Mouse (Mus musculus) cerebellum, adult 11-12 months (tissue): ENCODE data around the gene Tgm7.
"Not testable (repeated sequence)": the region's sequence is repeated elsewhere in the genome, so short reads cannot be mapped to it uniquely, and the experiment has no call there.

Experiments used
- DNase-seq: peaks from one replicate; pipeline ENCODE4 v3.0.0; 2022

Tgm7 gene

DNA sequence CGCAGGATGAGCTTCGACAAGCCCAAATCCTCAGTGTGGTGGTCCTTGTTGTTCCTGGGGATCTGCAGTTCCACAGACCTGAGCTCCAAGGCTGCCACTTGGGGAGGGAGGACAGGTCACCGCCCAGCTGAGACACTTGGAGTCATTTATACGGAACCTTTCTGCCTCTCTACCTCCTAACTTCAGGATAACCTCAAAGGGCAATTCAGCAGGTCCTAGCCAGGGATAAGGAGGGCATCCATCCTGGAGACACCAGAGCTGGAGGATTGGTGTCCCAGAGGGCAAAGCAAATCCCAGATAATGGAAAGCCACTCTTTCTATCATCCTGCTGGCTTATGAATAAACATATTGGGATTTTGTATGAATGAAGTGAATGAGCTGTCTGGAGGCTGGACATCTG, at the start of gene Tgm7:
Gene Tgm7 (minus strand): TSS at position 101 of the 400 bp plus-strand sequence.
- no peak for DNase-seq

DNA sequence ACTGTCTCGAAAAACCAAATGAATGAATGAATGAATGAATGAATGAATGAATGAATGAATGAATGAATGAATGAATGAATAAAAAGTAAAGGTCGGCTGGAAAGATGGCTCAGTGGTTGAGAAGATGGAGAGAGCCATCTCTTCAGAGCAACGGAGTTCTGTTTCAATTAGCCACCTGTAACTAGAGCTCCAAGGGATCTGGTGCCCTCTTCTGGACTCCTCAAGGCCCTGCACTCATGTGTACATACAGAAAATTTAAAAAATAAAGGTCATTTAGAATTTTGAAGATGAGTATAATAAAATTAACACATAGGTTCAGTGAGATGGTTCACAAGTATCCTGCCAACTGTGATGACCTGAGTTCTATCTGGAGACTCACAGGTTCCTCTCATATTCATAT, 43.5 kb upstream of the Tgm7 start:
- no peak for DNase-seq

DNA sequence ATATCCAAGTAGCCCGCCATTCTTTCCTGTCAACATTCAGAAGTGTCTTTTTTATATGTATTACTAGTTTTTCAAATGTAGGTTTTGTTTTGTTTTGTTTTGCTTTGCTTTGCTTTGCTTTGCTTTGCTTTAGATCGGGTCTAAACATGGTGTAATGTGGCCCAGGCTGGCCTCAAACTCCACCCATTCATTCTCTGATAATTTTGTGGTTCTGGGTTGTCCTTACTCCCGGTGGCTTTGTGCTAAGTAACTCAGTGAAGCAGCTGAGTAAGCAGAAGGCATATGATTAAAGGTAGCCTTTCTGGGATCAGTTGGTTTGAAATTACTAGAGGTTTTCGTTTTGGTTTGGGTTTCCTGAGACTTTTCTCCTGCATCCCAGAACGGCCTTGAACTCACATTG, 40.1 kb upstream of the Tgm7 start:
- no peak for DNase-seq

DNA sequence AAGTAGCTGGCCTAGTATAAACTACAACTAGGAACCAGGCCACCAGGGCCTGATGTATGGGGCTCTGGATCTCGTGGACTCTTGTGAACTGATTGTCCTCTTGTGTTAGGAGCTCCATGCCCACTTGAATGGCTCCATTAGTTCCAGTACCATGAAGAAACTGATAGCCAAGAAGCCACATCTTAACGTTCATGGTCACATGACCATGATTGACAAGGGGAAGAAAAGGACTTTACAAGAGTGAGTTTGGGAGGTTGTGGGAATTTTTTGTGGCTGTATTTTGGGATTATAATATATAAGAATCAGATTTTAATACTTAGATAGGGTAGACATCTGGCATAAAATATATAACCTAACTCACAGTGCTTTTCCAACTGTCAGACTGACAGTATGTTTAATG, 32.8 kb upstream of the Tgm7 start:
- DNase-seq: no peak

DNA sequence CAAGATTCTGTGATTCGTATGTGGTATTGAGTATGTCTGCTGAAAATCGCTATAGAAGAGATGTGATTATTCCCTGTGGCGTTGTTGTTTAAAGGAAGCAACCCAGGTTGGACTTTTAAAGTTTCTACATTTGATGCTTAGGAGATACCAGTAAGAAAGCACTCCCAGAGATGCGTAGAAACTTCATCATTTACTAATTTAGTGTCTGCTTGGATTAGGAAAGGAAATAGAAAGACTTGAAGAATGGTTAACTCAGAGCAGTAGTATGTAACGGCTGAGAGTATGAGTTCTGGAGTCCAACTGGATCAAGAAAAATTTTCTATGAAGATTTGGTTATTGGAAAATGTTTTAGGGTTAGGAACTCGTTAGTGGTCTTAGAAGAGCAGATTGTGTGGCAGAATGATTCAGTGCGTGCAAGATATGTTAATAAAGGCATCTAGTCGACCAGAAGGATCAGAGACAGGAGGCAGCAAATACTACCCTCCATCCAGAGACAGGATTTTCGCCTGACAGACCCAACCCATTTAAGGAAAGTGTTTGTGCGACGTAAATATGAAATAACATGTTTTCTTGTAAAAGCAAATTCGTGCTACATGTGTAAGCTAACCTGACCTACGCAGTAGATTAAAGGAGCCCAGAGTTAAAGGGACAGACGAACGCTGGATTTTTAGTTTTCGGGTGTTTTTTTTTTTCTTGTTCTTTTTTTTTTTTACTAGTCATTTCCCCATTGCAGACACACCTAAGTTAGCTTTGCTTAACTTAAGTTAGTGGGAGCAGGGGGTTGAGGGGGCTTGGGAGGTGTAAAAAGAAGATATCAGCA, 31.8 kb upstream of the Tgm7 start:
- no peak for DNase-seq

DNA sequence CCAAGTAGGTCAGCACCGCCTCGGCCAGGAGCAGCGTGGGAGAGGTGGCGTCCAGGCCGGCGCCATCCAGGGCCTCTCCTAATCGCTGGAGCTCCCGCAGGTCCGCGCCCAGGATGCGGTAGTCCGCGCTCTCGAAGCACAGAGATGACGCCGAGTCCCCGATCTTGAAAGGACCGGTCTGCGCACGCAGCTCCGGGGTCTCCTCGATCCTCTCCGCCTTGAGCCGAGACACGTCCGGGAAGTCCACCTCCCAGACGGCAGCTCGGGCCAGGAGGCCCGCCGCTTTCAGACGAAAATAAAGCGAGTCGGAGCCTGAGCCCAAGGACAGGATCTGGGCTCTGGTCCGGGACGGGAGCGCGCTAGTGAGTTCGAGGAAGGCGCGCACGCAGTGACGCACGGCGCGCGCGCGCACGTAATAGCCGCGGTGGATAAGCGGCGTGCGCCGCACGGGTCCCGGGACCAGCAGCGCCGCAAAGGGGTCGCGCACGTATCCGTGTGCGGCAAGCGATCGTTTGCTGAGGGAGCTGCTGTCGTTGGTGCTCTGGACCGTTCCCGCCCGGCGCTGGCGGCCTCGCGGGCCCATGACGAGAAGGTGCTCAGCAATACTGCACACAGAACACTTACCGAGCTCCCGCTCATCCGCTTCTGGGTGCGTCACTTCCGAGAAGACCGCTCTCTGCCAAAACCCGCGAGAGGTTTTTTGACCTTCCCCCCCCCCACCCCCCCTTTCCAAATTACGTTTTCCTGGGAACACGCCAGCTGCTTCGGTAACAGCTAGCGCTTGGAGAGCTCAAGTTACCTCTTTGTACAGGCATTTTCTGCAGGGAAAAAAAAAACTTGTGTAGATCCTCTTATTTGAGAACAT, 30.7 kb upstream of the Tgm7 start, which contains the start of the genes Adal and Lcmt2:
Gene Adal (plus strand): TSS at position 411 of the 865 bp plus-strand sequence.
Gene Lcmt2 (minus strand): TSS at position 636 of the 865 bp plus-strand sequence.
- peak; percentile 93 for DNase-seq

DNA sequence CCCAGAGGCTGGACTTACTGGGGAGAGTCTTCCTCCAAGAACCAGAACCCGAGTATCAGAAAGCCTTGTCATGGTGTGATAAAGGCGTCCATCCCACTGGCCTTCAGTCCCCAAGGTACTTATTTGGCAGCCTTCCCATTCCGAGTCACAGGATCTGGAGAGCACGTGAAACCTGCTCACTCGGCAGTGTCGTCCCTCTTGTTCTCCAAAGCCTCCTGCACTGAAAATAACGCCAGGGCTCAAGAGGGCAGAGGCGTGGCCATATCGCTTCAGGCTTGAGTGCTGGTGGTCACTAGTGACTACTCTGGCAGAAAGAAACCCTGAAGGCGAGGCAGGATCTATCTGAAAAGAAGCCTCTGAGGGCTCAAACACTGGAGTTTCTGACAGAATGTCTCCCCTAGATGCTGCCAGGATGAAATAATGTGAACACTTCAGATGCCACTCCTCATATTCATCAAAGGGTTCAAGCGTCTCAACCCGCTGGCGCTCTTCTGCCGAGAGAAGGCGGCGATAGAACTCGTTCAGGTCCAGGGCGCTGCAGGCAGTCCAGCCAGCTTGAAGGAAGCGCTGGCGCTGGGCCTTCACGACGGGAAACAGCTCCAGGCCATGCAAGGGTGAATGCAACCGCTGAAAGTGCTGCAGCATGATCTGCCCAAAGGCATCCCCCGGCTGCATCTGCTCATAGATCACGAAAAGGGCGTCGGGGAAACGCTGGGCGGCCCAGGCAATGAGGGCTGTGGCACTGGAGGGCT, 29.8 kb upstream of the Tgm7 start:
- DNase-seq: peak; percentile 72

DNA sequence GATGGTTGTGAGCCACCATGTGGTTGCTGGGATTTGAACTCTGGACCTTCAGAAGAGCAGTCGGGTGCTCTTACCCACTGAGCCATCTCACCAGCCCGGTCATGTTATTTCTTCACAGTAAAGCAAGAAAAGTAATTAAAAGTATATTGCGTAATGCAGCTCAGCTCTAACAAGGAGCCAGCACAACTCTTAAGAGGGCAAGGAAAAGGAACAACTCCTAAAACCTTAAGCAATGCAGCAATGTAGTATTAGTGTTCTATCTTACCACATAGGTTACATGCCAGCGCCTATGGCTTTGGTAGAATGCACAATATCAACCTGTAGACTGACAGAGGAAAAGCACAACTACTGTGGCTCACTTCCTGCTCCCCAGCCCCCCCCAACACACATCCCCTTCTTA, 27.8 kb upstream of the Tgm7 start:
- no peak for DNase-seq

DNA sequence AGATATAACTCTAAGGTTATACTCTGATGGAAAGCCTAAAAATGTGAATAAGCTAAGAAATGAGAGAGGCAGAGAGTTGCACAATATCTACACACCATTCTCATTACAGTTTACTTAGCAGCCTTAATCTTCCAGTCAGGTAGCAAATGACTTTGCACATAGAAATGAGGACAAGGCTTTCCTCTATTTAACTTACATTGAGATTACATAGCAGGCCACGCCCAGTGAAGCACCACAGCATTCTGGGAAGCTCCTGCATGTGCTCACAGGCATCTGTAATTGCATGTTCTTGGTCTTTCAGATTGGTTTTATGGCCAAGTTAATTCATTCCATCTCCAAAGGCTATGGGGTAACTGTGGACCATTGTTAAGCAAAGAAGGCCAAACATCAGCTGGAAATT, 23.2 kb upstream of the Tgm7 start:
- DNase-seq: no peak

DNA sequence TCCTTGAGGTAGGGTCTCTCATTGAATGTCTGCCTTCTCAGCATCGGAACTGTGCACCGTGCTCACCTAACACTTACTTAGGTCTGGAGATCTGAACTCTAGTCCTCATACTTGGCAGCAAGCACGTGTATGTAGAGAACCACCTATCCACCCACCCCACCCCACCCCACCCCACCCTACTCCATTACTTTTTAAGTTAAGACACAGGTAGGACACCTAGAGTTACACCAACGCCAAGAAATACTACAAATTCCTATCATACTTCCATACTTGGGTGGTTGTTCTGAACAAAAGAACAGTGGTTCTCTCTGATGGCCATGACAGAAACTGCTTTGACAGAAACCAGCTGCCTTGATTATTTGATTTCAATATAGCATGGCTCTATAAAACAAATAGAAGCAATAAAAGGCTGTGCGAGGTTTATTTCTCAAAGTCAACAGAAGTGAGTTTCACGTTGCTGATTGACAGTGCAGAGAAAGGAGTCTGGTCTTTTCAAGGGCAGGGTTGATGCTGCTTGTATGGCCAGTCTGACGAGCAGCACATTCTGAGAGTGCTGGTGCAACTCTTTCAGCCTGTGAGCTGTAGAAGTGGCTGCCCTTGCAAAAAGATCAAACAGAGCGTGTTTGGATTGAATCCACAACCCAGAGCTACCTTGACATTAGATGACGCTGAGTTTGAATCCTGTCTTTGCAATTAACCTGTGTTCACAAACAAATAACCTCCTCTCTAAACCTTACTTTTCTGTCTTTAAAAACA, 19.4 kb upstream of the Tgm7 start:
- DNase-seq: no peak

DNA sequence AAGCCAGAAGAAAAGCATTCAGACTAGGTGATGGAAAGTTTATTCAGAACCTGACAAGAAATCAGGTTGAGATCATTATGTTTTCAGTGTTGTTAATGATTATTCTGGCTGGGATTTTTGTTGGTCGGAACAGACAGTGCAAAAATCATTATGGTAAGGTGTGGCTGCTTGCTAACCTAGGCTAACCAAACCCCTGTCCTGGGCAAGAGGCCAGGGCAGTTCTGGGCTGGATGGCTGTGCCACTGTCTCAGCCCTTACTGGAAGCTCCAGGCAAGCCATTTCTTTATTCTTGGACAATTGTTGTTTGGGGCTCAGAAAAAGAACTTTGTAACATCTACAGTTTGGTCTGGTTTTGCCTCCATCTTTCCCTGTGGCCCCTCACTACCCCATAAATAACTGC, 17.9 kb upstream of the Tgm7 start:
- no peak for DNase-seq

DNA sequence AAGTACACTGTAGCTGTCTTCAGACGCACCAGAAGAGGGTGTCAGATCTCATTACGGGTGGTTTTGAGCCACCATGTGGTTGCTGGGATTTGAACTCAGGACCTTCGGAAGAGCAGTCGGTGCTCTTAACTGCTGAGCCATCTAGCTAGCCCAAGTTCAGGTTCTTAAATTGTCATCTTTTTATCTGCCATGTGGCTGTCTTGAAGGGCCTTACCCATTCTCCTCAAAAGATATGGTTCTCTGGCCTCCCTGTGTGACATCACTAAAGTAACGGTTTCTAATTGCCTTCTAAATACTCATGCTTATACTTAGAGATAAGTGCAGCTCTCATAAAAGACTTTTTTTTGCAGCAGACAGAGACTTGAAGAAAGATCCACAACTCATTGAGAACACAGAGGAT, 16.7 kb upstream of the Tgm7 start:
- DNase-seq: not testable (repeated sequence)

DNA sequence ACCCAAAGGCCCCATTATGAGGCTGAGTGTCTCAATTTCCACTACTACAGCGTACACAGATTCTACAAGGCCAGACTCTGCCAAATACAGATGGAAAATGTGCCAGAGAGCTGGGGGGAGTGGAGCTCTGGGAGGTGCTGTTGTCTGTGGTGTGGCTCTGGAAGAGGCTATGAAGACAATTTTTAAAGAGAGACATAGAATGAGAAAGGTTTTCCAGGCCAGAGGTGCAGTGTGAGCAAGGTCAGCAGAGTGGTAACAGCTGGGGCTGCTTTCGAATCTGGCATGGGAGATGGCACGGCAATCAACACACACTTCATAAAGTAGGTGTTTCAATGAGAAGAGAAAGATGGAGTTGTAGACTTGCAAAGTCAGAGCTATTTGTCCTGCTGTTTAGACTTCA, 9.7 kb upstream of the Tgm7 start:
- DNase-seq: no peak

DNA sequence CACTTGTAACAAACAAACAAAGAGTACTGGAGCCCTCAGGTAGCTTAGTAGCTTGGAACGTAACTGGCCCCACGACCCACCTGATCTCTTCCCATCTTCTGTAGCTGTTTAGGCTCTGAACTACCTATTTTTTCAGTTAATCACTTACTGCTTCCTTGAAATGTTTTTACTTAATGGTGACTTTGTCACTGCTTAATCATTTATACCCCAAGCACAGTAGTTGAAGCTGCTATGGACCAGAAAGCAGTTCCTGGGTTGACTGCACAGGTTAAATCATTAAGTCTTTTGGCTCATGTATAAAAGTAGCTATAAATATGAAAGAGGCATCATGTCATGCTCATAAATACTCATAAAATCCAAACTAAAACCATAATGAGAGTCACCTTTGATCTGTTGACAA, 5.8 kb upstream of the Tgm7 start:
- no peak for DNase-seq

DNA sequence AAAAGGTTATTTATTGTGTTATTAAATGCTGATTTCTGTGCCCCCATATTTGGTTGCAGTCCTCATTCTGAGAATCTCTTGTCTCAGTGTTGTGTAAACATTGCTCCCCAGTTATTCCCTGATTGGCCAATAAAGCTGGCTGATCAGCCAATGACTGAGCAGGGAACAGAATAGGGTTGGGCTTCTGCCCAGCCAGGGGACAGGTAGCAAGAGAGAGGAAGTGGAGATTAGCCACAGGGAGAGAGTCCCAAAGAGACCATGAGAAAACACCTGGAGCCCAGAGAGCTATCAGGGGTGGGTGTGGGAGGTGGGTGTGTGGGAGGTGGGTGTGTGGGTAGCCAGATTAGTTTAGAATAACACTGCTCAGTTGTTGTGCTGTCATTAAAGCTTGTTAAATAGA, 3.7 kb downstream of the Tgm7 start:
- DNase-seq: no peak

DNA sequence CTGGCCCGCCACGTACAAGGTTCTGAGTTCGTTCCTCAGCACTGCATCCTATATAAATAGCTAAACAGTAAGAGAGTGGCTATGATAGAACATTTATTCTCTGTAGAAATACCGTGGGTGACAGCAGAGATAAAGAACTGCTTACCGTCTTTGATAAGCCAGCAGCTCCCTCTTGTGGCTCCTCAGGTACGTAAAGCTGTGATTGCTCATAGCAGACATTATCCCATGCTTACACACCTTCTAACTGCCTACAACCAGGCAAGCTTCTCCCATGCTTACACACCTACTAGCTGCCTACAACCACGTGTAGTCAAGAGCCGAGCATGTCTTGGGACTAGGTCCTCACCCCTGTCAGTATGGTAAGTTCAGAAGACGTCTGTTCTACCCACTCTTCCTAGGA, 7.5 kb downstream of the Tgm7 start:
- peak; percentile 64 for DNase-seq

DNA sequence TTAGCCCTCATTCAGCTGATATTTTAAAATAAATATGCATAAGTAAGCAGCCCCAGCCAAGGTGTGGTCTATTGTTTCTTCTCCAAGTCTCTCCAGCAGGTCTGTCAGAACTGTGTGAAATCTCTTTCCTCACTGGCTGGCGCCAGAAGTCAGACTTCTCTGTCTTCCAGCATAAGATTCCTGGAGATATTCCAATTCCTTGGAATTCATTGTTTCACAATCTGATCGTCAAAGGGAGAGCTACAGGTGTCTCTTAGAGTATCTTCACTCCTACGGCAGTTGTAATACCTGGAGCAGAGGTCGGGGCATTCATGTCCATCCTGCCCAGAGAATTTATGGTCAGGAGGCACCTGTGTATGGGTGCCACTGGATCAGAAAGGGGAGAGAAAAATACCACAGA, 19.8 kb downstream of the Tgm7 start:
- no peak for DNase-seq

DNA sequence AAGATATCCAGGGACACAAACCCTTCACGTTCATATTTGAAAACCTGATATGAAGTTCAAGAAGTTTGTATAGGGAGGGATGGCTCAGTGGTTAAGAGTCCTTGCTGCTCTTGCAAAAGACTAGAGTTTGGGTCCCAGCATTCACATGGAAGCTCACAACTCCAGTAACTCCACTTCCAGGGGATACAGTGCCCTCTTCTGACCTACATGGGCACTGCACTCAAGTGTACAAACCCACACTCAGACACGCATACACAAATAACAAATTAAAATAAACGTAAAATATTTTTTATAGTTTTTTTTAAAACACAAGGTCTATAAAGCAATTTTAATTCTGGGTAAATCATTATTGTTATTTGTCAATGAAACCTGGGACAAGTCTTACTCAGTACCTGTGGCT, 21.1 kb downstream of the Tgm7 start:
- DNase-seq: no peak

DNA sequence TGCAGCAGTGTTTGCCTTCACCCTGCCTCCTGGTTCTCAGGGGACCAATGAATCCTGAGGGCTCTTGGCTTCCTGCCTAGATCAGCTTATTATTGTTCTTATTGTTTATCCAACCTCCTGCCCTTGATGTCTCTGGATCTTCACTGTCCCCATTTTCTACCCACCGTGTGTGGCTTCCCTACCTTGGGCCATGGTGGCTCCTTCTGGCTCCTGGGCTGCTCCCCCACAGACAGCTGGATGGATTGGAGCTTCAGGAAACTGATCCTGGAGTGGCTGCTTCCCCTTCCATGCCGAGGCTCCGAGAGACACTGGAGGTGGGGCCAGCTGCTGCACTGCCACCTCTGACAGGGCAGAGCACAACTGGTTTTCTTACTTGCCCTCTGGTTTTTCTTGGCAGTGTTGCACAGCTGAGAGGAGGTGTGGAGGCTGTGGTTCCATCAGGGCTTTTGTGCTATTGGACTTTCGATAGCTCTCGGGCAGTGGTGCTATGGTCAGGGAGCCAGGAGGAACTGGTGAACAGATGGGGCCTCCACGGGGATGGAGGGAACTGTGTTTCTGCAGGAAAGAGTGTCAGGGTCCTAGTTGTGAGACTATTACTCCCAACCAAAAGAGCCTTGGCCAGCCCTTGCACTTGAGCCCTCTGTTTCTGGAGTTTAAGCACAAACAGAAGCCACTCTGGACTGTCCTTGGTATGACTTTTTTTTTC, 24.0 kb downstream of the Tgm7 start, which contains the start of gene Tgm5:
Gene Tgm5 (minus strand): TSS at position 362 of the 706 bp plus-strand sequence.
- DNase-seq: peak; percentile 61

DNA sequence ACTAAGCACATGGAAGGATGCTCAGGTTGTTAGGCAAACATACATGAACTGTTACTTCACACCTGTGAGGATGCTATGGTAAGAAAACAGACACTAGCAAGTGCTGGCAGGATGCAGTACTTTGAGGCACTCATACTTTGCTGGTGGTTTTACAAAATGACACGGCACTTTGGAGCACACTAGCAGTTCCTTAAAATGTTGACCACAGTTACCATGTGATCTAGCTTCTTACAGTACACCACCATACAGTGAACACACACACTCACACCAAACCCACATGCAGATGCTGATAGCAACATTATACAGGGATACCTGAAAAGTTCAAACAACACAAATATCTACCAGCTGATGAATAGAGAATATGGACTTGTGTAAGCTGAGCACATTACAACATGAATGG, 27.0 kb downstream of the Tgm7 start:
- no peak for DNase-seq

DNA sequence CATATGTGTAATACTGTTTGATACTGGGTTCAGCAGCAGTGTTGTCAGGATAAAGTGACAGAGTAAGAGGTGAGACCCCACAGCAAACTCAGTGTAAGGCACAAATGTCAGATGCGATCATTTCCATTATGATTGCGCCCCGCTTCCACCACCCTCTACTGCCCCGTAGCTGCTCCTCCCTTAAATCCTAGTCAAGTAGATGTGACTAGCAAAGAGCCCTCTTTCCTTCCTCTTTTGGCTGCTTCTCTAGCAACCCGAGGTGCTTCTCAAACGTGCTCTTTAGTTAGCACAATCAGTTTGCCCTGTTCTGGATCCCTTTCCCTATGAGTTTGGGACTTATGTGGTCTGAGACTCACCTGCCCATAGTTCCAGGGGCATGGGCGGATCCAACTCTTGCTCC, 34.8 kb downstream of the Tgm7 start:
- no peak for DNase-seq

DNA sequence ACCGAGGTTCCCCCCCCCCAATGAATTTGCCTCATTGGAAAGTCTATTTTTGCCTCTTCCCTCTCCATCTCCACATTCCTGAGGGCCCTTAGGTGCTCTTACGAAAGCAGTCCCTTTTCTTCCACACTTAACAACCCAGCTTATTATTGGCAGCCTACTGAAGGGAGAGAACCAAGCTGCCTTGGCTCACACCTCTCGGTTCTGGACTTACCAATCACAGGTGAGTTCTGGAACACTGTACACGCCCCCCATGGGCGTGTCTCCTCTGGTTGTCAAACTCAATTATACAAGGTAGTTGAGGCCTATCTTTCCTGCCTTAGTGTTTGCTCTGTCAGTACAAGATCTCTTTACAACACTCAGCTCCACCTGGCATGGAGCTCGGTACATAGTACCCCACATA, 37.7 kb downstream of the Tgm7 start:
- DNase-seq: no peak
